Mouse (Mus musculus) liver, embryonic 16.5 days (tissue): ENCODE measurements around the gene Jag1. TPM values are rescaled to one million over a fixed set of nuclear protein-coding genes. Genes with fewer than 3 reads are reported as not detected.

Source experiments
- ATAC-seq: fragments of 200-750 bp; cut with Nextera tagmentation; 2 replicates; pipeline ENCODE4 v1.8.0; 2017; ENCODE audit warnings: low read depth, mild to moderate bottlenecking, moderate number of reproducible peaks, moderate library complexity
- H3K27ac ChIP-seq: fragments of 300-500 bp; sonication (generic); 2 replicates; pipeline ENCODE4 v1.5.1; 2014; ENCODE audit warnings: mild to moderate bottlenecking, low read length
- H3K27me3 ChIP-seq: fragments of 300-500 bp; sonication (generic); 2 replicates; pipeline ENCODE4 v1.6.1; 2014; ENCODE audit warnings: low read depth, low read length, mixed read lengths; ENCODE audit not compliant: control insufficient read depth, insufficient read depth
- H3K36me3 ChIP-seq: fragments of 300-500 bp; sonication (generic); 2 replicates; pipeline ENCODE4 v1.6.1; 2014; ENCODE audit warnings: mild to moderate bottlenecking; ENCODE audit not compliant: control insufficient read depth, insufficient read depth
- H3K4me1 ChIP-seq: fragments of 300-500 bp; sonication (generic); 2 replicates; pipeline ENCODE4 v1.6.1; 2014; ENCODE audit warnings: low read depth, low read length, mixed read lengths; ENCODE audit not compliant: control insufficient read depth
- H3K4me2 ChIP-seq: fragments of 300-500 bp; sonication (generic); 2 replicates; pipeline ENCODE4 v1.6.1; 2014; ENCODE audit warnings: low read depth, low read length, mixed read lengths
- H3K4me3 ChIP-seq: fragments of 300-500 bp; sonication (generic); 2 replicates; pipeline ENCODE4 v1.5.1; 2014; ENCODE audit warnings: low read depth, mild to moderate bottlenecking, low read length
- H3K9ac ChIP-seq: fragments of 300-500 bp; sonication (generic); 2 replicates; pipeline ENCODE4 v1.6.1; 2014; ENCODE audit warnings: low read depth, low read length
- H3K9me3 ChIP-seq: fragments of 300-500 bp; sonication (generic); replicated peaks from 2 replicates; pipeline ENCODE4 v1.6.1; 2016; ENCODE audit warnings: low read length; ENCODE audit not compliant: control insufficient read depth
- WGBS: fragments of 180-500 bp; shearing (Covaris S2); extraction: QIAGEN DNeasy Blood & Tissue Kit; methylation state at CpG from one replicate; pipeline ENCODE4 v1.1.7; 2014; ENCODE audit not compliant: insufficient replicate concordance; 5-methylcytosine and 5-hydroxymethylcytosine counted together
- polyA plus RNA-seq: library from polyadenylated mRNA; unstranded; fragments of >200 nt; fragmentation: Nextera tagmentation; extraction: Ambion mirVana; gene quantifications from 2 replicates; pipeline ENCODE4 v1.2.1, GENCODE M21; 2015

Jag1 gene
- polyA plus RNA-seq, 1 experiment from 2014 or later: 0.89 TPM

DNA sequence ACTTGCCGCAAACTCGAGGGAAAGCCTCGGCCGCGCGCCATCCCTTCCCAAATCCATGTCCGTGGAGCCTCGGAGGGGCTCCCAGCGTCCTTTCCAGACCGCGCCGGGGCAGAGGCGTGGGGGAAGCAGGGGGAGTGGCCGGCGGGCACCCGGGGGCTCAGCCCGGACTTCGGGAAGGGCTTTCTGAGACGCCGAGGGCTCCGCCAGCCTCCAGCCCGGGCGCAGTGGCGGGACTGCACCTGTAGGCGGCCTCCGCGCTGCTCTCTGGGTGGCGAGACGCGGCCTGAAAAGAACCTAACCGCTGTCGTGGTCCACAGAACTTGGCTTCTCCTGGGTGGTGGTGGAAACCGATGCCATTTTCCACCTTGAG, 862 bp upstream of the Jag1 start:
- H3K27me3 ChIP-seq: peaks cover 48% of the 10 kb centered on the region
- ATAC-seq: peak; percentile 56
- H3K9ac ChIP-seq: peak overlapping the region; percentile 68
- no peaks in the 10 kb centered on the region for H3K9me3 ChIP-seq
- peak overlapping the region; percentile 66 for H3K4me3 ChIP-seq
- peak overlapping the region; percentile 74 for H3K27ac ChIP-seq
- H3K4me2 ChIP-seq: peak overlapping the region; percentile 73
- H3K36me3 ChIP-seq: no peaks in the 10 kb centered on the region
- WGBS: 1% methylated on average over 28 of the region's 33 CpGs
- H3K4me1 ChIP-seq: peaks cover 5% of the 10 kb centered on the region; the same call in 1 of the 2 replicates

DNA sequence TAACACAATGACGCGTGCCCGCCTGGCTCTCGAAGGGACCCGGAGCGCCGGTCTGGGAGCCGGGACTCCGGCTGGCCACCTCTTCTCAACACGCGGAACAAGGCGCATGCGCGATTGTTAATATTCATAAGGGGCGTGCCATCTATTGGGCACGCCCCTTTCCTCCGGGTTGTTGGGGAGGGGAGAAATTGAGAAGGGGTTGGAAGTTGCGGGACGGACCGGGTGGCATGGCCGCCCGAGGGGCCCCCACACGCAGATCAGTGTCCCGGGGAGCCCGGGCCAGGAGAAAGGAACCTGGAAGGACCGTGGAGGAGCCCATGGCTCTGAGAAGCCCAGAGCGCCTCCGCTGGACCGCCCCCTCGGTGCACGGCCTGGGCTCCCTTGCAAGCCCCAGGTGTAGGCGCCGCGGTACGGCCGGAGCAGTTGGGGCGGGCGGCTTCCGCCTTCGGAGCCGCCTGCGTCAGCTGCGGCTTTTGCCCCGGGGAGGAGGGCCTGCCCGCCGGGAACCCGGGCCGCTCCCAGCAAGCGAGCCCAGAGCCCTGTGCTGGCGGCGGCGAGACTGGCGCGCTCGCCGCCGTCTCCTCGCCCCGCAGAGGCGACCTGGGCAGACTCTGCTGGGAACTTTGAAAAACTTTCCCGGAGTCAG, 354 bp upstream of the Jag1 start:
- Histone ChIP-seq H3K36me3 (no peaks in the 10 kb centered on the region), H3K9me3 (no peaks in the 10 kb centered on the region), H3K4me3 (peak overlapping the region; percentile 66), H3K27me3 (peaks cover 48% of the 10 kb centered on the region), H3K27ac (peak overlapping the region; percentile 74), H3K4me2 (peak overlapping the region; percentile 73), H3K4me1 (peaks cover 5% of the 10 kb centered on the region; the same call in 1 of the 2 replicates), H3K9ac (peak overlapping the region; percentile 68)
- ATAC-seq: peak; percentile 83
- WGBS: under 1% methylated on average over 57 of the region's 61 CpGs

DNA sequence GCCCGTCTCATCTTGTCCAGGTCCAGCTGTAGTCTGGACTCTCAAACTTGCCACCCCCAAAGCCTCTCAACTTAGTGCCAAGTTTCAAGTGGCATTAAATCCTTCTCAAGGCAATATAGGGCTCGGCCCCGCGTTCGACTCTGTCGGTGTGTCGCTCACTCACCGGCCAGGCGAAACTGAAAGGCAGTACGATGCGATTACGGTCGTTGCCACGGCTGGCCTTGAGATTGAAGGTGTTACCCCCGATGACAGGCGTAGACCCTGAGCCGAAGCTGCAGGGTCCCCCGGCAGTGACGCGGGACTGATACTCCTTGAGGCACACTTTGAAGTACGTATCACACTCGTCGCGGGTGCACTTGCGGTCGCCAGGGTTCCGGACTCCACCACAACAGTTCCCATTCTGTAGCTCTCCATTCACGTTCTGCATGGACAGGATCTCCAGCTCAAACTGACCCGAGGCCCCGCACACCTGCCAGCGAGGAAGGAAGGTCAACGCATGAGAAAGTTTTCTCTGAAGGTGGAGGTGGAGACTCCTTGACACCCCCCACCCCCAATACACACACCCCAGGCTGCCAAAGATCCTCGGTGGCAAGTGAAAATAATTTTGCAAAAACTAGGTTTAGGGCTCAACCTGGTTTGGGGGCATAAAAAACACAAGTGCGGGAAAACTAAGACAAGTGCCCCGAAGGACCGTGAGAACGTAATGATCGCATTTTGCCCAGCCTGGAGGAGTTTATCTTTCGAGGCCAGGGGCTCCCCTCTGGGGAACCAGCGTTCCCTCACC, 1.0 kb downstream of the Jag1 start:
- WGBS: under 1% methylated on average over 40 of the region's 40 CpGs
- Histone ChIP-seq H3K4me3 (peak overlapping the region; percentile 66), H3K4me1 (peaks cover 5% of the 10 kb centered on the region; the same call in 1 of the 2 replicates), H3K4me2 (peak overlapping the region; percentile 73), H3K27me3 (peaks cover 48% of the 10 kb centered on the region), H3K36me3 (no peaks in the 10 kb centered on the region), H3K9me3 (no peaks in the 10 kb centered on the region), H3K9ac (peak overlapping the region; percentile 31; the same call in 1 of the 2 replicates), H3K27ac (no peak overlapping the region)
- no peak for ATAC-seq

DNA sequence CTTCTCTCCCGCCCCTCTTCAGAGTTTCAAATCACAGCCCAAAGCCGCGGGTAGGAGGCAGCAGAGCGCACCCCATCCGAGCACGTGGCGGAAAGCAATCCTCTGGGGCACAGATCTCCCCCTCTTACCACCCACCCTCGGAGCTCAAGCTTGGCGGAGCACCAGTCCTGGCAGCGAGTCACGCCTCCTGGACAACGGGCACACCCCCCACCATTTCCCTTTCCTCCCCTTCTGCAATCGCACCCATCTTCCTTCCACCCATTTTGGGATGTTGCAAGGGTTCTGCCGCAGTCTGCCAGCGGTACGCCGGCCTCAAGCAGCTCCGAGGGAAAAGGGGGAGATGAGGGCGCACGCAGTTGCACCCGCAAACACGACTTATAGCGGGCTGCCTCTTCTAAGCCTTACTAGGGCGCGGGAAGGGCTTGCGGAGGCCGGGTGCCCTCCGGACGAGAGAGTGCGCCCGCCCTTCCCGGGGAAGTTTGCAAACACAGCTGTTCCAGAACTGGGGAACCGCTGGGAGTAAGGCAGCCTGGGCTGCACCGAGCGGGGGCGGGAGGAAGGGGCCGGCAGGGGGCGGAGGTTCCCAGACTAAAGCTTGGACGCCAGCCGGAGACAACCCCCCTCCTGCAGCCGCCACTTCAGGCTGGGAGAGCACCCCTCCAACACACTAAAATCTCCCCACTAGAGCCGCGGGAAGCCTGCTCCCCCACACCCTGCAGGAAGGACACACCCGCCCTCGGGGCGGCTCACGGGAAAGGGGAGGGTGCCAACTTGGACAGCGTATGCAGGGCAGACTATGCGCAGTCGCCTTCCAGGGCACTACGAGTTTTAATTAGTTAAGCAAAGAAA, 2.0 kb downstream of the Jag1 start:
- H3K4me2 ChIP-seq: peak overlapping the region; percentile 73
- WGBS: under 1% methylated on average over 47 of the region's 51 CpGs
- peaks cover 5% of the 10 kb centered on the region; the same call in 1 of the 2 replicates for H3K4me1 ChIP-seq
- no peaks in the 10 kb centered on the region for H3K9me3 ChIP-seq
- H3K27ac ChIP-seq: no peak overlapping the region
- peak overlapping the region; percentile 66 for H3K4me3 ChIP-seq
- peaks cover 48% of the 10 kb centered on the region for H3K27me3 ChIP-seq
- H3K36me3 ChIP-seq: no peaks in the 10 kb centered on the region
- ATAC-seq: peak; percentile 19
- no peak overlapping the region for H3K9ac ChIP-seq

DNA sequence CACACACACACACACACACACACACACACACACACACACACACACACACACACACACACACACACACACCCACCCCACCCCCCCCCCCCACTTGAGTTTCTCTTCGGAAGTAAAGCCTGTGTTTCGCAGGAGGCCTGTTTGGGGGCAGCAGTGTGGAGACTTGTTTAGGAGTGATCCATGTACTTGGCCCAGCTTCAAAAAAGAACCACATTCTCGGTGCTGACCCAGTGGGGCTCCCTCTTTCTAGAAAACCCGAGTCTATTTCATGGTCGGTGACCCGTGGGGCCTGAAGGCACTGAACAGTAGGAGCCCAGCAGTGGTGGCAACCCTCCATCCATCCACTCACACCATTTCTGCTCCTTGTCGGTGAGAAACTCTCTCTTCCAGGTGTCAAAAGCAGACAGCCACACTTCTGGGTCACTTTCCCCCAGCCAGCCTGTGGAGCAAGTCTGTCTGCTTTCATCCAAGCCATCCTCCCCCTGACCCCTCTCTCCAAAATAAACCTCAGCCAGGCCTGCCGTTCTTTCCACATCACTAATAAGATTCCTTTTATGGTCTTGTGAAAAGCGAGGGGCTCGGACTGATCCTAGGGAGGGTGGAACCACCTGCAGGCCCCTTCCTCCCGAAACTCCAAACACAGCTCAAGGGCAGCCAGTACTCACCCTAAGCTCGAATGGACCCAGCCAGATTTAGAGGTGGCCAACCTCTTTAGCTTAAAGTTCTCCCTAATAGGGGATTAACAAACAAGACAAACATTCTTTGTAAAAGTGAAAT, 3.0 kb downstream of the Jag1 start:
- Histone ChIP-seq H3K27ac (no peak overlapping the region), H3K27me3 (peaks cover 48% of the 10 kb centered on the region)

DNA sequence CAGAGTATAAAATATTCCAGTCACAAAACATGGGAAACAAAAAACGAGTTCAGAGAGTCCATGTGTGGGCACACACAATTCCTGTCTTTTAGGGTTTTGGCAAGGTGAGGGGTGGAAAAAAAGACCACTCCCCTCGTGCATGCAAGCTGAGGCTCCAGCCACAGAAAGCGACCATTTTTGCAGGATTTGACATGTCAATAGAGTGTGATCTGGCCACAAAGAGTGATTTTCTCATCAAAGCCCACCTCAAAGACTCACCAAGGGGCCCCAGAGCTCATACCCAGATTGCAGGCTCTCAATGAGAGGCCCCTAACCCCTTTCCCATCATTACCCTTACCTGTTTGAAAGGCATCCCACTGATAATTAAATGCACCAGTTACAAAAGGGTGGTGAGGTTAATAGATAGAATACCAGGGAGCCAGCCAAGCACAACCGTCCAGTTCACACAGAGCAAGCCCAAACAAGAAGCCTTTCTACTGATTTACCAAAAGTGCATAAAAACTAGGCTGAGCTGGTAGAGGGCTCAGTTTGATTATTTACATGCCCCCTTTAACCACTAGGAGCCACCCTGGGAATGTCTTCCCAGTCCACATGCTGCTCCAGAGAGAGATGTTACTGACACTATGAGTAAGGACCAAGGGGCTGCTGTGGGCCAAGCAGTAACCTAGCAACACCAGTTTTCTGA, 6.1 kb downstream of the Jag1 start:
- H3K9me3 ChIP-seq: no peaks in the 10 kb centered on the region
- no peaks in the 10 kb centered on the region for H3K4me1 ChIP-seq
- no peak overlapping the region for H3K4me2 ChIP-seq
- no peak overlapping the region for H3K27ac ChIP-seq
- H3K36me3 ChIP-seq: no peaks in the 10 kb centered on the region
- no peak overlapping the region for H3K9ac ChIP-seq
- WGBS: 40% methylated on average over 4 of the region's 4 CpGs
- no peak for ATAC-seq
- peaks cover 21% of the 10 kb centered on the region for H3K27me3 ChIP-seq
- H3K4me3 ChIP-seq: no peak overlapping the region

More for the DNA sequence above, 3.0 kb downstream of the Jag1 start:
- ATAC-seq: no peak
- Histone ChIP-seq H3K9me3 (no peaks in the 10 kb centered on the region), H3K4me1 (peaks cover 5% of the 10 kb centered on the region; the same call in 1 of the 2 replicates), H3K36me3 (no peaks in the 10 kb centered on the region), H3K4me3 (peak overlapping the region; percentile 66), H3K4me2 (peak overlapping the region; percentile 73; the same call in 1 of the 2 replicates), H3K9ac (no peak overlapping the region)
- 39% methylated on average over 10 of the region's 12 CpGs for WGBS

DNA sequence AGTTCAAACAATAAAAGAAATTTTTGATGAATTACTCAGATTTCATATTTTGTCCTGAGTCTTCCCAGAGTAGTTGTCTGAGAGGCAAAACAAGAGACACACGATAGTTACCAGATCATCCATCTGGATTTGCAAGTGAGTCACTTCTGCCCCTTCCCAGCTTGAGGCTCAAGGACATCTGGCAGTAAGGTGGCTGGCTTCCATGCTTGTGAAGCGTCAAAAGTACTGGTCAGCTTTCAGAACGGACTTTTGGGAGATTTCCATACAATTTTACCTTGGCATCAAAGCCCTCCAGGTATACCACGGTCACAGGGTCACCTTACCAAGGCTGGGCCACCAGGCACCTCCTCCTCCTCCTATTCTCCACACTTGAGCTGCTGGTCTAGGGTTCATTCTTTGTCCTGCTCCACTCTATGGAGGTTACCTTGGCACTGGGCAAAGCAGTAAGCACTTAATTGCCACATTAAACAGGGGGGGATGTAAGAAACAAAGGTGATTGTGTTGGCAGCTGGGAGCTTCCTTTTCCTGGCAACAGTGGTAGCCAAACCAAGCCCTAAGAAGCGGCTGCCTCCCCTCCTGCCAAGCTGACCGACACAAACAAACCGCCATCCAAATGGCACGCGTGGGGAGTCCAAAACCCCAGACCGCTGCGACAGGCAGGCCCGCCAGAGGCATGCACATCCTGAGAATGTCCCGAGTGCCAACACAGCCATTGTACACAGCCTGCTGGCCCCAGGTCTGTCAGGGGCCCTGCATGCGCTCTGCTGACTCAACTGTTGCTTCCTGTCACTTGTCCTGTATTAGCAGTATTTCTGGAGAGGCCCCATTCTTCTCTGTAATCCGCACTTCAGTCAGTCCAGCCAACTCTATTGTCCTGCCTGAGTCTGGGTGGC, 6.9 kb downstream of the Jag1 start:
- H3K4me3 ChIP-seq: no peak overlapping the region
- no peak overlapping the region; the same call in 1 of the 2 replicates for H3K4me2 ChIP-seq
- H3K27me3 ChIP-seq: peaks cover 13% of the 10 kb centered on the region
- H3K36me3 ChIP-seq: no peaks in the 10 kb centered on the region
- H3K9me3 ChIP-seq: no peaks in the 10 kb centered on the region
- 39% methylated on average over 15 of the region's 15 CpGs for WGBS
- no peak for ATAC-seq
- no peak overlapping the region for H3K9ac ChIP-seq
- H3K4me1 ChIP-seq: no peaks in the 10 kb centered on the region
- H3K27ac ChIP-seq: no peak overlapping the region
